Mouse (Mus musculus): ENCODE results near the gene Tnfsfm13.
"Not testable (repeated sequence)": the region's sequence is repeated elsewhere in the genome, so short reads cannot be mapped to it uniquely, and the experiment has no call there.

Tnfsfm13 gene

DNA sequence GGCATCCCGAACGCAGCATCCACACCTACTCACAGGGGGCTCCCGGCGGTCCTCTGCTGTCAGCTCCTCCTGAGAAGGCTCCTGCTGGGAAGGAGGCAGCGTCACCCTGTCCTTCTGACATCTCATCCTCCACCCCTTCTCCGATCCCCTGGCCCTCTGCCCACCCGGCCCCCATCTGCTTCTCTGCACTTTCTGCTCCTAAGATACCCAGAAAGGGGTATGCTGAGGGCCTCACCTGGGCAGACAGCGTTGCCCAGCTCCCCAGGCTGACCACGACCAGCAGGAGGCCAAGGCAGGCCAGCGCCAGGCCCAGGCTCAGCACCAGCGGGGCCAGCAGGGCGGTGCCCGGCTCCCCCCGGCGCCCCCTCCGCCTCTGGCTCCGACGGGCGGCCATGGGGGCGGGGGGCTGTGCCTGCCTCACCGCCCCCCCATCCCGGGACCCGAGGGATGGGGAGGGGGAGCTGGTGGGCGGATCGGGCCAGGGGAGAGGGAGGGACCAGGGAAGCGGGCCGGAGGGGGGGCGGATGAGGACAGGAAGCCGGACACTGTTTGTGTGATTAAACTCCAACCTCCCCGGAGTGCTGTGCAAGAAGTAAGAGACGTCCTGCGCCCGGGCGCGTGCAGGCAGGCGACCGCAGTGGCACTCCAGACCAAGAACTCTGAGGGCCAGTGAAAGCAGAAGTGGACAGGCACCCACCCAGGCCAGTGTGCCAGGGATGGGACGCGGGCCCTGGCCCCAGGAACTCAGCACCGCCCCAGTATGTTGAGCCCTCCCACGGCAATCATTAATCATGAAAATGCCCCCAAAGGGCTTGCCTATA lies at the start of gene Tnfsfm13, which contains the start of gene Tnfsf12:
Gene Tnfsfm13 (minus strand): TSS at position 738 of the 821 bp plus-strand sequence.
Gene Tnfsf12 (minus strand): TSS at position 489 of the 821 bp plus-strand sequence.
- no peak for DNase-seq (ENCODE audit: extremely low read depth, insufficient read length, low spot score)

DNA sequence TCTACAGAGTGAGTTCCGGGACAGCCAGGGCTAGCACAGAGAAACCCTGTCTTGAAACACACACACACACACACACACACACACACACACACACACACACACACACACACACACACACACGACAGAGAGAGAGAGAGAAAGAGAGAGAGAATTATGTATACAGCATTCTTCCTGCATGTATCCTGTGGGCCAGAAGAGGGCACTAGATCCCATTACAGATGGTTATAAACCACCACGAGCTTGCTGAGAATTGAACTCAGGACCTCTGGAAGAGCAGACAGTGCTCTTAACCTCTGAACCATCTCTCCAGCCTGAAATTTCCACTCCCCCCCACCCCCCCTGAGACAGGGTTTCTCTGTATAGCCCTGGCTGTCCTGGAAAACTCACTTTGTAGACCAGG lies 35.5 kb upstream of the Tnfsfm13 start:
- DNase-seq (ENCODE audit: extremely low read depth, insufficient read length, low spot score): not testable (repeated sequence)

DNA sequence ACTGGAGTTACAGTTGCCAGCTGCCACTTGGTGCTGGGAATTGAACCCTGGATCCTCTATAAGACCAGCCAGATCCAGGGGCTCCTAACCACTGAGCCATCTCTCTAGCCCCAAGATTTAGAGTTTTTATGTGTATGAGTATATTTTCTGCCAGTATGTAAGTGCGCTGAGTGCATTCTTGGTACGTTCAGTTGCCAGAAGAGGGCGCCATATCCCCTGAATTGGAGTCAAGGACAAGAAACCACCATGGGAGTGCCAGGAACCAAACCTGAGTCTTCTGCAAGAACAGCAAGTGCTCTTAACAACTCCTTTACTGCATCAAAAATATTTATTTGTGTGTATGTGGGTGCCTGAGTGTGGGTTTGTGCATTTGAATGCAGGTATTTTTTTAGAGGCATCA lies 33.2 kb upstream of the Tnfsfm13 start:
- peak; percentile 44 for DNase-seq (ENCODE audit: extremely low read depth, insufficient read length, low spot score)

DNA sequence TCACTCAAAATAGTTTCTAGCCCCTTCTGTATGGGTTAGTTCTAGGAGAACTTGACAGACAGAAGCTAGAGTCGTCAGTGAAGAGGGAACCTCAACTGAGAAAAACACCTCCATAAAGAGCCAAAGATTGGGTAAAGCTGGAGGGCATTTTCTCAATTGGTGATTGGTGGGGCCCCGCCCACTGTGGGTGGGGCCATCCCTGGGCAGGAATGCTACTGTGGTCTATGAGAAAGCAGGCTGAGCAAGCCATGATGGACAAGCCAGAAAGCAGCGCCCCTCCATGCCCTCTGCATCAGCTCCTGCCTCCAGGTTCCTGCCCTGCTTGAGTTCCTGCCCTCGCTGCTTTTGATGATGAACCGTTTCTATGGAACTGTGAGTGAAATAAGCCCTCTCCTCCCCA lies 30.1 kb upstream of the Tnfsfm13 start:
- DNase-seq (ENCODE audit: extremely low read depth, insufficient read length, low spot score): peak; percentile 63

DNA sequence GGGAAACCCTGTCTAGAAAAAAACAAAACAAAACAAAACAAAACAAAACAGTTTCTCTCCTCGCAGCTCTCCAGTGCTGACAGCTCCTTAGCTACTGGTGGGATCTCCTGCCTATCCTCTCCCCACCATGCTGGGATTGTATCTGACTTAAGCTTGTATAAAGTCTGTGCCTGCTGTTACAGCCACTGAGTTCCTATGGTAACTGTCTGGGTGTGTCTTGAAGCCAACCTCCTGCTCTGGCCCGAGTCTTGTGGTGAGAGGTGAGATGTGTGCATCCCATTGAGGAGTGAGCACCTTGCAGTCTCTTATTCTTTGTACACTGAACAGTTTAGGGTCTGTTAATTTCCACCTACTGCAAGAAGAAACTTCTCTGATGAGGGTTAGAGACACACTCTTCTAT lies 27.2 kb upstream of the Tnfsfm13 start:
- no peak for DNase-seq (ENCODE audit: extremely low read depth, insufficient read length, low spot score)

DNA sequence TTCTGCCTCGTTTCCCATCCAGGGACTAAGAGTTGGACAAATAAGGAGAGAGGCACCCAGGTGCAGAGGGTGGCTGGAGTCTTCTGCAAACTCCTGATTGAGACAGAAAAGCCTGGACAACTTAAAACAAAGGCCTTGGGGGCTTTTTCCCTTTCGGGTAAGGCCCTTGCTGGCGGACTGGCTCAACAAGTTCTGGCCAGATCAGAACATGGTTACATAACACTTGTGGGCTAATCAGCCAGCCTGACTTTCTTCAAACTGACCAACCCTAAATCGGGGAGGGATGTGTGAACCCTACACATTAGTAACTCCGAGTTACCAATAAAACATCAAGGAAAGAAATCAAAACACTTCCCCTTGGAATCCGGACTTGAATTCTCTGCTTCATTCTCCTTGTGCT lies 25.0 kb upstream of the Tnfsfm13 start:
- DNase-seq (ENCODE audit: extremely low read depth, insufficient read length, low spot score): no peak

DNA sequence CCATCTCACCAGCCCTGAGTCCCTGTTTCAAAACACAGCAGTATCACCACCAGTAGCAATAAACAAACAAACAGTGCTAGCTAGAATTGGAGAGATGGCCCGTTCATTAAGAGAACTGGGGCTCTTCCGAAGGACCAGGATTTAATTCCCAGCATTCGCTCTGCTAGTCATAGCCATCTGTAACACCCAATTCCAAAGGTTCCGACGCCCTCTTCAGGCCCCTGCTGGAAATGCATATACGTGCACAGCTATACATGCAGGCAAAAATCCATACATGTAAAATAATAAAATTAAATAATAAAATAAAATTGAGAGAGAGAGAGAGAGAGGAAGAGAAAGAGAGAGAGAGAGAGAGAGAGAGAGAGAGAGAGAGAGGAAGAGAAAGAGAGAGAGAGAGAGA lies 23.5 kb upstream of the Tnfsfm13 start:
- DNase-seq (ENCODE audit: extremely low read depth, insufficient read length, low spot score): no peak

DNA sequence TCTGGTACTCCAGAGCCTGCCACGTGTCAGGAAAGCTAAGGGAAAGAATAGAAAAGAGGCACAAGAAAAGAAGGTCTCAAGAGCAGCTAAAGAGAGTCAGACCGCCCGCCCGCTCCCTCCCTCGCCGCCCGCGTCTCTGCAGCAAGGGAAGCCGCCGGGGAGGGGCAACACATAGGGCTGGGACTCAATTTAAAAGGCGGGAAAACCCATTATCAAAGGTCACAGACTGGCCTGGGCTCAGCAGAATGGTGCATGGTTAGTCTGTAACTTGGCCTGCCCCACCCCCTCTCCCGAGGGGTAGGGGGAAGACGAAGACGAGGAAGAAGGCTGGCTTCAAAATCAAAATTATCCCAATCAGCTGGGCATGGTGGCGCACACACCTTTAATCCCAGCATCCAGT lies 22.8 kb upstream of the Tnfsfm13 start:
- no peak for DNase-seq (ENCODE audit: extremely low read depth, insufficient read length, low spot score)

DNA sequence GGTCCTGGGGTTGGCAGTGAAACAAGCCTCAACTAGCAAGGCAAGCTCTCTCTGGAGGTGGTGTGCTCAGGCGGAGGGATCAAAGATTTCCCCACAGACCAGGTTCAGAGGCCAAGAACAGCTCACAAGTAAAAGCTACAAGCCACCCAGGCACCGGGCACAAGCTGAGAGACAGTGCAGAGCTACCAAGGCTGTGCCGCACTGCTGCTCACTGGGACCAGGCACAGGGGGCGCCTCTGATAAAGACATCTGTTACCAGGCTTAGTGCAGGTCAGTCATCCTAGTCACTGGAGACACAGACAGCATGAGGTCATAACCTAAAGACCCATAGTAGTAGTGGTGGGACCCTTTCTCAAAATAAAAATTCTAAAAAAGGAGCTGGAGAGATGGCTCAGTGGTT lies 21.1 kb upstream of the Tnfsfm13 start:
- no peak for DNase-seq (ENCODE audit: extremely low read depth, insufficient read length, low spot score)

DNA sequence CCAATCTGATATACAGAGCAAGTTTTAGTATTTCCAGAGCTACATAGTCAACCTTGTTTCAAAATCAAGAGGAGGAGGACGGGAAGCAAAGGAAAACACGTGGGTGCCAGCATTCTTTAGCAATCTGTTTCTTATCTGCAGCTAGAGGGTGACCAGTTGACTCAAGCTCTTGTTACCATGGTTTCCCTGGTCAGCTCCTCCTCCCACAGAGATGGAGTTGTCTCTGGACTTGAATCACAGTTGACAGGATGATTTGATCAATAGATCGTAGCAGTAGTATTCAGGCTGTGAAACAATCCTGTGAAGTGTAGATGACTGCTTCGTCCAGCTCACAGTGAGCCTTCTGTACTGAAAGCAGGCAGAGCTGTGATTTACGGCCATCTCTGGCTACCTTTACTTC lies 20.0 kb upstream of the Tnfsfm13 start:
- no peak for DNase-seq (ENCODE audit: extremely low read depth, insufficient read length, low spot score)

DNA sequence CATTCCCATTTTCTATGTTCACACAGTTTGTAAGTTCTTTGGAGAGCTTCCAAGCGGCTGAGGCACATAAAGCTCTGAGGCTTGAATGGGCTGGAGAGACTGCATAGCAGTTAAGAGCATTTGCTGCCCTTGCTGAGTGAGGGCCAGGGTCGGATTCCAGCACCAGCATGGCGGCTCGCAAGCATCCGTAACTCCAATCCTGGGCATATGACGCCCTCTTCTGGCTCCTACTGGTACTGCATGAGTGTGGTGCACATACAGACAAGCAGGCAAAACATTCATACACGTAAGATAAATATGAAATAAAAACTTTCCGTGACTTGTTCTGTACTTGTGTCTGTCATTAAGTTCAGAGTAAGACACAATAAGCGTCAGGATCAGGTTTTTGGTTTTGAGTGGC lies 19.6 kb upstream of the Tnfsfm13 start:
- peak; percentile 43 for DNase-seq (ENCODE audit: extremely low read depth, insufficient read length, low spot score)

DNA sequence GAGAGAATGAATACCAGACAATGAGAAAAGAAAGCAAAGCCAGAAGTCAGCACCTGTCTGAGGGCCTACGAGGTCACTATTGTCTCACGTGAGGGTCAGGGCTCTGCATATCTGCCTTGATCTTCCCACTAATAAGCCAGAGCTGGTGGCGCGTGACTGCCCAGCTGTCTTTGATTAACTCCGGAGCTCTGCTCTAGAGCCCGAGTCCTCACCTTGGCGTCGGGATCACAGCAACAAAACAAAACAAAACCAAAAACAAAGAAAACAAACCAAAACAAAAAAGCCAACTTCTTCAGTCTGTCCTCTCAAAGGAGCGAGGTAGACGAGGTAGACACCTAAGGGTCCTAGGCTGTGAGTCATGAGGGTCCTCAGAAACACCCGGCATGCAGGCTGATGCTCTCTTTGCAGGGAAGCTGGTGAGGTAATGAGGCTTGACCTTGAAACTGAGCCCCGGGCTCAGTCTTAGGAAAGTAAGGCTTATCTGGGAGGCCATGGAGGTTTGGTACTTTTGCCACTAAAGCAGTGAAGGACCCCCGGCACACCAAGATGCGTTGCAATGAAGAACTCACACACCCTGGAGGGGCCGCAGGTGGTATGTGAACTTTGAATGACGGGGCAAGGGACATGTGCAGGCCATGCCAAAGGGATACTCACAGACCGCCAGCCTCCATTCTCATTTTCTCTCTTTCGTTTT lies 18.9 kb upstream of the Tnfsfm13 start:
- no peak for DNase-seq (ENCODE audit: extremely low read depth, insufficient read length, low spot score)

DNA sequence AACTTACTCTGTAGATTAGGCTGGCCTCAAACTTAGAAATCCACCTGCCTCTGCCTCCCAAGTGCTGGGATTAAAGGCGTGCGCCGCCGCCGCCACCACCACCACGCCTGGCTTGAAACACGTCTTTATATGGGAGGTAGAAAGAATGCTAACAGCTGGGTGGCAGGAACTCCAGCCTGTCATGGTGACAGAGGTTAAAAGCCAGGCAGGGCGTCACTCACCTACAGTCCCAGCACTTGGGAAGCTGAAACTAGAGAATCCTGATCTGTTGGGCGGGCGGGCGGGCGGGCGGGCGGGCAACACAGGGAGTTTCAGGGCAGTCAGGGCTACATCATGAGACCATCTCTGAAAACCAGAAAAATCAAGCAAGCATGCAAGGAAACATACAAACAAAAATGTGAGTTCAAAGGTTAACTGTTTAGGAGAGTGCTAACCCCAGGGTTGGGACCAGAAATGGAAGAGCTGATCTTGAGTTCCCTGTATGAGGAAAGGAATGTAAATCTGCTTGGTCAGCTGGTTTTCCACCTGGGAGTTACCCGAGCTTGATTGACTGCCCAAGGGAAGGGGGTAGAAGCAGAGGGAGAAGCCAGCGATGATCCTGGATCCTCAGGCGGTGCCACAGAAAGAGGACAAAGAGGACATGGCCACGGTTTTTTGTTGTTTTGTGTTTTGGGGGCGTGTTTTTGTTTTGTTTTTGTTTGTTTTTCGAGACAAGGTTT lies 17.2 kb upstream of the Tnfsfm13 start:
- no peak for DNase-seq (ENCODE audit: extremely low read depth, insufficient read length, low spot score)

DNA sequence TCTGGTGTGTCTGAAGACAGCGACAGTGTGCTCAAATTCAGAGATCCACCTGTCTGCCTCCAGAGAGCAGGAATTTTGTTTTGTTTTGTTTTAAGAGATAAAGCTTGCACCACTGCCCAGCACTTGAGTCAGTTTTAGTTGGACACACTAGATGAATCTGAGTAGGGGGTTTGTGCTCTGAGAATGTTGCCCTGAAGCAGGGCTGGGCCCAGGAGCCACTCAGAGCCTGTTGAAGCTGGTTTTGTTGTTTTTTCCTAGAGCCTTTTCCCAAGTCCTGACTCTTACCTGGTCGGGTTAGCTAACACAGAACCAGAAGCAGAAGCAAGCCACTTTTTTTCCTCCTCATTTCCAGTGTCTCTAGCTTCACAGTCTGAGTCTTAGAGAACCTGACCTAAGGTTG lies 15.2 kb upstream of the Tnfsfm13 start:
- DNase-seq (ENCODE audit: extremely low read depth, insufficient read length, low spot score): no peak

DNA sequence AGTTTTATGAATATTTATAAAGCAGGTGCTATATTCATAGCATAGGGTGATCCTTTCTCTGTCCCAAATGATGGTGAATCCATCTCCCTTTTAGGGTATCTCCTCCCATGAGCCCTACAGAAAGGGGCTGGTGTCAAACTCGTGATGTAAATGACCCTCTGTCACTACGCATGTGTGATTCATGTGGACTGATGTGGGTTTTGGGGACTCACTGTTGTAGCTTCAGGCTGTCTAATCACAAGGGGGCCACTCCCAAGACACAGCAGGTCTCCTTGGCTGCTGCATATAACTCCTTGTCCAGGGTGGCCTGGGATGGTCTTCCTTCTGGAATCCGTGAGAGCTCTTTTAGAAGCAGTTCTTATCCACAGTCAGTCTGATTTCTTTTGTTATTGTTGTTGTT lies 14.6 kb upstream of the Tnfsfm13 start:
- no peak for DNase-seq (ENCODE audit: extremely low read depth, insufficient read length, low spot score)

DNA sequence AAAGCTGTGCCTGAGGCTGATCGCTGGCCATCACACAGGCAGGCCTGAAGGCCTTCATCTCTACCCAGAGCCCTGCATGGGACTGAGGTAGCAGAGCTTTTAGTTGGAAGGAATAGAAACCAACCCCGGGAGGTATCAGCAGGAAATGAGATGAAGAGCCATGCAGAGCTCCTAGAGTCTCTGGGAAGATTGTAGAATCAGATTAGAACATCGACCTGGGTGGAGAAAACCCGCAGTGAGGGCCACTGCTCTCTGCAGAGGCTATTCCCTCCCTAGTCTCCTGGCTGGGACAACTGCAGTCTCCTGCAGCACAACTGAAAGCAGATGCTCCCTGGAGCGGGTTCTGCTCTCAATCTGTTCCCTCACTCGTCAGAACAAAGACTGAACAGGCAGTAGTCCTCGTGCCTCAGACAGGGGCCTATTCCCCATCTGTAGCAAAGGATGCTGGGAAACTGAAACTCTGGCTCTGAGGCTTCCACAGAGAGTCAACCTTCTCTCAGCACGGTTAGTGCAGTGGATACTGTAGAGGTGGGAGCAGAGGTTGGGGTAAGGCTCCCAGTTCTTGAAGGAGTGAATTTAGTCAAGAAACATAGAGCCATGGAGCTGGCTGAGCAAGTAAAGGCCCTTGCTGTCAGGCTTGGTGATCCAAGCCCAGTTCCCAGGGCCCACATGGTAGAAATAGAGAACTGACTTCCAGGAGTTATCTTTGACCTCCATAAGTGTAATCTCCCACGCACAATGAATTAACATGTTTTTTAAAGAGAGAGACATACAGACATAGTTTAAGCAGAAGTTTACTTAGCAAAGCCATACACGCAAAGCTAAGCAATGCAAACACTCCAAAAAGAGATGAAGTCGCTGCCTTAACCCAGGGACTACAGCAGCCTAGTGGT lies 13.9 kb upstream of the Tnfsfm13 start:
- no peak for DNase-seq (ENCODE audit: extremely low read depth, insufficient read length, low spot score)

DNA sequence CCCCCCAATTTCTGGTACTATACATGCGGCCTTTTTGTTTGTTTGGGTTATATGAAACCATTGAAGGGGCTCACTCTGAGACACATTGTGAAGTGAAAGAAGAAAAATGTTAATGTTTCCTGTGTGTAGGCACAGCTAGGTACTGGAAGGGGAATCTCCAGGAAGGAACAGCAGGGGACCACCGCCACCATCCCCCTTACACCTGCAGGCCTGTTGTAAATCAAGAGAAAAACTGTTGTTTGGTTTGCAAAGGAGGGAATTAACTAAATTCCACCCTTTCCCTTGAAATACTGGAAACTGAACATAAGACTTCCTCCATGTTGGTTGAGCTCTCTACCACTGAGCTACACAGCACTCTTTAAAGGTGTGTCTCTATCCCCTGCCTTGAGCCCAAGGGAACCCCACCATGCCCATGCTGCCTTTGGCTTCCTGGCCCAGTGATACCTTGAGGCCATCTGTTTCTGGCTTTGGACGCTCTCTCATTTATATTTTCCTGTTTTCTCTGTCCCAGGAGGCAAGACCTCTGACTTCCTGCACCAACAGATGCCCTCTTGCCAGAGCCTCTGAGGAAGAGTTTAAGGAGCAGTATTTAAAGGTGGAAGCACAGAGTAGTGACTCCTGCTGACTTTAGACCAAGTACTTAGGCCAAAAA lies 12.8 kb upstream of the Tnfsfm13 start:
- DNase-seq (ENCODE audit: extremely low read depth, insufficient read length, low spot score): no peak

DNA sequence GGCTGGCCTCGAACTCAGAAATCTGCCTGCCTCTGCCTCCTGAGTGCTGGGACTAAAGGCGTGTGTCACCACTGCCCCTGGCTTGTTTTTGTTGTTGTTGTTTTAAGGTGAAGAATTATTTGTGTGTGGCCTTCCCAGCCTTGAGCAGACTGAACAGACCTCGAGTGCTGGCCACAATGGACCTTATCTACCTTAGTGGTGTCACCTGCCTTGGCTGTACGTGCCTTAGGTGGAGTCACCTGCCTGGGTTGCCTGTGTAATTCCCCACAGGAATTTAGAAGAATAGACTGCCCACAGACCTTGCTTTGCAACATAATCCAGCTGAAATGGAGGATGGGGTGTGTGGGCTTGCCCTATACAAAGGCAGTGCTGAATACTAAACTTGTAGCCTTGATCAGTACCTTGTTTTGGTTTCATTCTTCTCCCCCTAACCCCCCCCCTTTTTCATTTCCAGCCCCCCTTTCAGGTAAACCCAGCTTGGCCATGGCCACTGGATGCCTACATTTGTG lies 12.0 kb upstream of the Tnfsfm13 start:
- no peak for DNase-seq (ENCODE audit: extremely low read depth, insufficient read length, low spot score)

DNA sequence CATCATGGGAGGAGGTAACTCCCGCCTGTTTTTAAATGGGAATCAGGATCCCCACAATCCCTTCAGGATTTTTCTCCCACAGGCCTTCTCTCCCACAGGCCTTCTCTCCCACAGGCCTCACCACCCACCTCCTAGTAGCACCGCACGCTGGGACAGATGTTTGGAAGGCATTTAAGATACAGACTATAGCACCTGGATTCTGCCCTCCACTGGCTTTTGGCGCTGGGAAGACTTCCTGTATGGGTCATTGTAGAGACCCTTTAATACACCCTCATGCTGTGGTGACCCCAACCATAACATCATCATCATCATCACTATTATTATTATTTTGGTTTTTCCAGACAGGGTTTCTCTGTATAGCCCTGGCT lies 11.6 kb upstream of the Tnfsfm13 start:
- no peak for DNase-seq (ENCODE audit: extremely low read depth, insufficient read length, low spot score)
